Mouse (Mus musculus) megakaryocyte, embryonic 14.5 days (primary cell): ENCODE measurements at regions not wholly inside any gene's neighbourhood (a gene's known extent, or its start where the extent isn't known, plus 50 kb on each side); places are given as distances from the start of the nearest gene placed in this dataset.

Source experiments
- FLI1 ChIP-seq: IDR thresholded peaks from 2 replicates; pipeline ENCODE4 v1.6.1; 2012; ENCODE audit warnings: low read length, inconsistent platforms, mixed read lengths
- GATA1 ChIP-seq: IDR thresholded peaks from 3 replicates; pipeline ENCODE4 v1.6.1; 2012; ENCODE audit warnings: mixed read lengths, low read length, inconsistent platforms, borderline replicate concordance

DNA sequence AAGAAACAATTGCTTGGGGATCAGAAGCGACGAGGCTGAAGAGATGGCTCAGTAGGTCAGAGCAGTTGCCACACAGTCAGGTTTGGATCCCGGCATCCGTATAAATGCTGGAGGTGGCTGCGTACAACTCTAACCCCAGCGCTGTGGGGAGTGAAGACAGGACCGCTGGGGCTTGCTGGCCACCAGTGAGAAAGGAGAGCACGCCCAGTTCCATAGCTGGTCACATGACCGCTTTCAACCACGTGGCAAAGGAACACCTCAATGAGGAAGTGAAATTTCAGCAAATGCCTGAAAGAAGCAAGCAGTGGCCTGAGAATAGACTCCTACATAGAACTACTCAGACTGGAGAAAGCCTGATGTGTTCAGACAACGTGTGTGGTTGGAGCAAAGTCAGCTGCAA is 148.3 kb upstream of the Ipo5 start:
- no peak for TF ChIP-seq FLI1
- no peak for TF ChIP-seq GATA1
